Mouse (Mus musculus) cerebellum, postnatal 14 days (tissue): Measurements from ENCODE around the gene Kcnmb1.

Source experiments
- DNase-seq, 2 experiments: peaks; one replicate each; pipeline ENCODE4 v3.0.0; 2021; ENCODE audit warnings: mixed read lengths in 2 of 2

Gene Kcnmb1

GRCm38 (mm10) chr11:33944786-33945328 is 18.0 kb upstream of the Kcnmb1 start:
- no peak for DNase-seq

- no peak for DNase-seq
These were observed 16.3 kb upstream of the Kcnmb1 start for GRCm38 (mm10) chr11:33946501-33946900.

DNA sequence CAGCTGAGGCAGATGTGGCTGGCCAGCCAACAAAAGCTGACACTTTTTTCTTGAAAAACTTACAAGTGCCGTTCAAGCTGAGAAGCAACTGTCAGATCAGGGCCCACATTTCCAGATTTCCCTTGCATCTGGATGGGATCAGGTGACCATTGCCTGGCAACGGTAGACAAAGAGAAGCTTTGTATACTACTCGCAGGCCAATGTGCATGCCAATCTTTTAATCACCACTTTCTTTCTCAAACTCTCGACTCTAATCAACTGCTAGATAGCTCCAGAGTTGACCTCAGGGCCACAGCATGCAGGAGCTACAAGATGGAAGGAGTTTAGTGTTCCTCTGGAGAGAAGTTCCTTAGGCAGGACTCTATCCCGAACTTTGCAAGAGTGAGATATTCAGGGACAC is 11.7 kb upstream of the Kcnmb1 start:
- DNase-seq, result no peak

- DNase-seq, result no peak
These were observed 10.9 kb upstream of the Kcnmb1 start for GRCm38 (mm10) chr11:33951684-33952625.

DNA sequence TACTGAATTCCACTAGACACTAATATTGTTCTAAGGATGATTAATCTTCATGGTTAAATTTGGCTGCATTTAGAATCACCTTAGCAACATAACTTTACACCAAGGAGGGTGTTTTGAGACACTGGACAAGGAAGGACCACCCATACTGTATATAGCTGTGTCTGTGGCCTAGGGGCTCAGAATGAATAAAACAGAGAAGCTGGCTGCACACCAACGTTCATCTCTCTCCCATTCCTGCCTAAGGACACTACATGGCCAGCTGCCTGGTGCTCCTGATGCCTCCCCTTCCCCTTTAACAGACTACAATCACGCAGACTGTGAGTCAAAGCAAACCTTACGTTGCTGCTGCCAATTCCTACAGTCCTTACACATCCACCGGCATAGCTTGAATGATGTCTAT is 6.8 kb upstream of the Kcnmb1 start:
- no peak for DNase-seq

DNA sequence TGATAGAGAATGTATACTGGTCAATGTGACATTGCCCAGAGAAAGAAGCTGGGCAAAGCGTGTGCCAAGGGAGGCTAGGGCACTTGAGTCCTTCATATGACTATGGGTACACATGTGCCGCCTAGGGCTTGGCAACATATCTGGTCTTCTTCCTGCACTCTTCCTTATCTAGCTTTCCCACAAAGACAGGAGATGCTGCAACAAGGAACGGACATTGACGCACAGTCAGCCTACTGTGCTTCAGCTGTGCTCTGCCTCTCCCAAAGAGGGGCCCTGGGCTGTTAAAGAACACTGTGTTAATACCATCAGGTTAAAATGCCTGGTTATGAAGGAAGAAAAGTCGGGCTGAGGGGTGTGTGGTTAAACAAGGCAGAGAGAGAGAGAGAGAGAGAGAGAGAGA is 6.2 kb upstream of the Kcnmb1 start:
- no peak for DNase-seq

DNA sequence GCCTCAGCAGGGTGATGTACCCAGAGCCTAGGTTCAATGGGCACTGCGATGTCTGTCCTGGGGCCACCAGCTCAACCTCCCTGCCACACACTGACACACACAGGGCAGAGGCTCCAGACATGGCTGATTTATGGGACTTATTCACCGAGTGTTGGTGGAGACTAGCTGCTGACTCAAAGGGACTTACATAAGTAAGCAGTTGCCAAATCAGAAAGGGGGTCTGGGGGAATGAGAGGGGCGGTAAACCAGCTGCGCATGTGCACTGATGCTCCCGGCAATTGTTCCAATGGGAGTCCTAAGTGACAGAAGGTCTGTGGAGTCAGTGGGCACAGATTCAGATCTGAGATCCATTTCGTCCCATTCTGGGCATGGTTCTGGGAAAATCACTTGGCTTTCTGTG is 5.2 kb upstream of the Kcnmb1 start:
- peak; percentile 36 to 58 for DNase-seq

GRCm38 (mm10) chr11:33958713-33959112 is 4.1 kb upstream of the Kcnmb1 start:
- DNase-seq, result peak; percentile 19 to 53

DNA sequence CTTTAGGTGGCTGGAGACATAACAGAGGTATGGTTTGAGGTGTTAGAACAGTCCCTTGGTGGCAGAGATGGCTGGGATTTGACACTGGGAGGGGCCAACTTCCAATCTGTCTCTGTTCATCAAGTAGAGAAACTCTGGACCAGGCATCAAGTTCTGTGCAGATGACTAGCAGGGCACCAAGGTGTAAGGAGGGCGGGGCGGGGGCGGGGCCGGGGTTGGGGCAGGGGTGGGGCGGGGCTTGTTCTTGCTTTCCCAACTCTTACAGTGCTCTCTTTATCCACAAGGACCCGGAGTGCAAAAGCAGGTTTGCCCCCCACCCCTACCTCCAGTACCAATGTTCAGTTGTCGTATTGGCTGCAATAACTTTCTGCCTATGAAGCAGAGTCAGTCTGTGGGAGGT is 635 bp upstream of the Kcnmb1 start:
- no peak for DNase-seq

DNA sequence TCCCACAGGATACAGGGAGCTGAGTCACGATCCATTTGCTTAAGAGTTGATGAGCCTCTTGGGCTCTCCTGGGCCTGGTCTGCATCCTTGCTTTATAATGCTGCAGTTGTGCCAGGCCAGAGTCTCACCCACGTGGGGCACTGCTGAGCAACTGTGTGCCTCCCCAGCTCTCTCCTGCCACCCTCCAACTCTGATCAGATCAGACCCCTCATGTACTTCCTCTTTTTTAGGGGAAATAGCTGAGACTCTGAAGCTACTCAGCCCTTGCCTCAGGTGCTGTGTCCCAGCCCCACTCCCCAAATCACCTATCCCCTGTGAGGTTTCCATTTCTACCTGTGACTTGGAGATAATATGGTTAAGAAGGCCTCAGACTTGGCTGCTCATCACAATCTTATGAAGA is 2.6 kb downstream of the Kcnmb1 start:
- DNase-seq, result no peak

GRCm38 (mm10) chr11:33967708-33968107 is 4.9 kb downstream of the Kcnmb1 start:
- no peak for DNase-seq

- no peak for DNase-seq
These were observed 6.4 kb downstream of the Kcnmb1 start for GRCm38 (mm10) chr11:33969199-33969598.

DNA sequence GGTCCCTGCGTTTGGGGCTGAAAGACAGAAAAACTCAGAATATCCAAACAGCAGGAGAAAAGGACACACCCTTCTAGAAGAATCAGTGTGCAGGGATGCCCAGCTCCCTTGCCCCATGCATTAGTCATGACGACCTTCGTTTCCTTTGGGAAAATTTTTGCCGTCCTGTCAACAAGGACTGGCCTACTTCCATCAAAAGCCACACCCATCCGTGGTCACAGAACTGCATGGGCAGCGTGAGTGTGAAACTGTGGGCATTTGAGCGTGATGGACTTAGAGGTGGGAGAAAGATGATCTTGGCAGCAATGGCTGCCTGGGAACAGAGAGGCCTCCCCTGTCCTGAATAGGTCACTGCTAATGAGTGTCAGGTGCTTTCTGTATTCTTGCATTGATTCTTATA is 9.3 kb downstream of the Kcnmb1 start:
- DNase-seq, result no peak

DNA sequence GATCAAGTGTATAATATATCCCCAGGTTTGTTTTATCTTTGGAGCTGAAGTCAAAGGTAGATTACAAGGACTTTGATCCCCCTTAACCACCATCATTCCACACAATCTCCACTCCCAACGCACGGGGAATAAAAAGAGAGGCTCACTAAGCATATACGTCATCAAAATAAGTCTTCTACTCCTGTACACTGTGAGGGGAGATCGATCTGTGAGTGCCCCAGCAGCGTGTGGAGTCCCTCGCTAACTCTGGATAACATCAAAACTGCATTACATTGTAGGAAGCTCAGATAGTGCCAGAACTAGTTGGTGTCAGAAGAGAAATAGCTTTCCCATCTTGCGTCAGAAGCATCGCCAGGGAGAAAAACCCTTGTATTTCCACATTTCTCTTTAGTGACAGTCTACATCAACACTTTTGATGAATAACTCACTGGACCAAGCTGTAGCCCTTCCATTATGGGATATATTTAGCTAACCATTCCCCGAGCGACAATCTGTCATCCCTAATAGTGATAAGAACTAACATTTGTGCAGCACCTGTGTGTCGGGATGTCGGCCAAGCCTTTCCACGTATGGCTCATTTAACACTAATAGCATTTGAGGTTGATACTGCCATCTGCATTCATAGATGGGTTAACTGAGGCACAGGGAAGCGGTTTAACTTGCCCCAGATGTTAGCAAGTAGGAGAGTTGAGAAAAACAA is 11.7 kb downstream of the Kcnmb1 start:
- DNase-seq, result peak; percentile 71 to 77

DNA sequence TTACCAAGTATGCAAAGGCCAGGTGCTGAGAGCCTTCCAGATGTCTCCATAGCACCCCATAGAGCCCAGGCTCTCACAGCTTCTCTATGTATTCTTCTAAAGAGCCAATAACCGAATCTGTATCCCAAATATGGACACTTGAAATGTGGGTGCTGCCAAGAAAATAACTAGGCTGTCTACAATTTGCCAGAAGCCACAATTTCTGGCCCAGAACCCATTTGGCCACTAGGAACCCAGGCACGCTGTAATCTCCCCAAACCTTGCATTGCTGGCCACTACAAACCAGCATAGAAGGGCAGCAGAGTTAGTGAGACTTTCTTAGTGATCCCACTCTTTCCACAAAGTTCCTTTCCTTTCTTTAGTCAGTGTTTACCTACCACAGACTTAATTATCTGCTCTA is 12.3 kb downstream of the Kcnmb1 start:
- peak; percentile 30 to 42 for DNase-seq

- DNase-seq, result no peak
These were observed 17.3 kb downstream of the Kcnmb1 start for GRCm38 (mm10) chr11:33980146-33980545.

DNA sequence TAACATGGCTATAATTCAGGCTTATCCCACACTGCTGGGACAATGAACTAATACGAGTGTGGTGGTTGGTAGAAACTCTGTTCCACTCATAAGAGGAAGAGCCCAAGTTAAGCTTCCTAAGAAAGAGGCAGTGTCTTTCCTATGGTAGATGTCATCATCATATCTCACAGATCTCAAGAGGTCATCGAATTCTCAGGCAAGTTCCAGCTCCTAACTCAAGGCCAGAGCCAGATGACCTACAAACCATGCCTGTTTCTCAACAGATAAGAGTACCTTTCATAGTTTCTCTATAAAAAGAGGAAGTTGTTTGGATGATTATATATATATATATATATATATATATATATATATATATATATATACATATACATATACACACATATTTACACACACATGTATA is 23.7 kb downstream of the Kcnmb1 start:
- no peak for DNase-seq

GRCm38 (mm10) chr11:33990002-33990401 is 27.2 kb downstream of the Kcnmb1 start:
- DNase-seq, result no peak

DNA sequence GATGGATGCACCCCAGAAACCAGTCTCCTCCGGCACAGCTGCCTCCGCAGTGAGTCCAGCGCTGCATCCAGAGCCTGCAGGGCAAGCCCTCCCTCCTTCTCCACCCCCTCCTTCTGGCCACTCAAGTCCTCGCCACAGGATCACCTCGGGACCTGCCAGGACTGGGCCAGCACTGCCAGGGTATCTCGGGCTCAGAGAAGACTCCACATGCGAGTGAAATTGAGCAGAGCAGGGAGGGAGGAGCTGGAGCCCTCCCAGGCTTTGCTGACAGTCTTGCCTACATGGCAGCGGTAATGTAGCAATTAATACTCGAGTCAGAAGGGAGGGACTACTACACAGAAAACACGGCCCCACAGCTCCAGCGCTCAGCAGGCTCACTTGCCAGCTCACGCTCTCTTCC is 30.1 kb downstream of the Kcnmb1 start, which contains the start of gene Kcnip1:
Gene Kcnip1, minus strand, starts transcription at position 215 of the 400 bp plus-strand sequence.
- peak; percentile 78 to 82 for DNase-seq

DNA sequence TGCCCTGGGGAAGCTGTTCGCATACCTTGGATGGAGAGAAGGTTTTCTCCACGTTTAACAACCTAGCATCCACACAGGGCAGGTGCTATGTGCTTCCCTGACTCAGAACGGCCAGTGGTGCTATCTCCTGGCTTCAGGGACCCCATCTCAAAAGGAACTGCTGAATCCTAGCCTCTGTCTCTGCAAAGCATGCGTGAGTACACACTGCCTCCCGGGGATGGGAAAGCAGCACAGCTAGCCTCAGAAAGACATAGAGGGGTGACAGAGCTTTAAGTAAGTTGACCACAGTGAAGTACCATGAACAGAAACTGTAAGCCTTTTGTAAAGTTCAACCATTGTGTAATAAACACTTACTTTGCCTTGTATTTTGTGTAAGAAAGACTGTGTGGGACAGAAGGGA is 30.7 kb downstream of the Kcnmb1 start:
- DNase-seq, result no peak

GRCm38 (mm10) chr11:33998244-33998643 is 35.4 kb downstream of the Kcnmb1 start:
- DNase-seq, result no peak

GRCm38 (mm10) chr11:34000416-34000815 is 37.6 kb downstream of the Kcnmb1 start:
- no peak for DNase-seq

GRCm38 (mm10) chr11:34001938-34002592 is 39.3 kb downstream of the Kcnmb1 start:
- DNase-seq, result peak; percentile 72 to 78
